Mouse (Mus musculus): ENCODE data around the gene Scn1a. TPM values are rescaled to one million over a fixed set of nuclear protein-coding genes. Genes with fewer than 3 reads are reported as not detected.

The Scn1a gene
- polyA plus RNA-seq, 1 experiment from 2014 or later: 0.25 TPM

GRCm38 (mm10) chr2:66408456-66408855, 32.2 kb downstream of the Scn1a start:
- 0 out of 2 replicates have a peak, but pooled peaks cover 8% of the 10 kb centered on the region for H3K4me1 ChIP-seq (replicated peaks)
- H3K4me3 ChIP-seq (replicated peaks): no peak overlapping the region
- no peaks in the 10 kb centered on the region for H3K9me3 ChIP-seq
- no peaks in the 10 kb centered on the region for H3K36me3 ChIP-seq
- H3K27me3 ChIP-seq (replicated peaks): peaks cover 11% of the 10 kb centered on the region
- peak overlapping the region; percentile 82 for H3K4me2 ChIP-seq (replicated peaks)
- no peak for ATAC-seq
- 16% methylated on average over 11 of the region's 11 CpGs for WGBS
- H3K27ac ChIP-seq: no peak overlapping the region
- no peak overlapping the region for H3K9ac ChIP-seq

GRCm38 (mm10) chr2:66392586-66392985, 48.1 kb downstream of the Scn1a start:
- Histone ChIP-seq H3K4me3 (replicated peaks) (no peak overlapping the region), H3K9ac (no peak overlapping the region), H3K4me1 (replicated peaks) (no peaks in the 10 kb centered on the region), H3K9me3 (no peaks in the 10 kb centered on the region), H3K36me3 (no peaks in the 10 kb centered on the region), H3K27ac (no peak overlapping the region), H3K27me3 (replicated peaks) (no peaks in the 10 kb centered on the region), H3K4me2 (replicated peaks) (no peak overlapping the region)
- ATAC-seq: no peak
- 65% methylated on average over 5 of the region's 5 CpGs for WGBS

- WGBS: 91% methylated on average over 2 of the region's 2 CpGs
- Histone ChIP-seq H3K4me2 (replicated peaks) (no peak overlapping the region), H3K27me3 (replicated peaks) (no peaks in the 10 kb centered on the region), H3K9ac (no peak overlapping the region), H3K9me3 (no peaks in the 10 kb centered on the region), H3K4me3 (replicated peaks) (no peak overlapping the region), H3K27ac (no peak overlapping the region), H3K4me1 (replicated peaks) (no peaks in the 10 kb centered on the region), H3K36me3 (no peaks in the 10 kb centered on the region)
- ATAC-seq: no peak
These were observed 72.7 kb downstream of the Scn1a start for GRCm38 (mm10) chr2:66367957-66368356.

- no peaks in the 10 kb centered on the region for H3K4me1 ChIP-seq (replicated peaks)
- WGBS: 80% methylated on average over 2 of the region's 2 CpGs
- no peaks in the 10 kb centered on the region for H3K36me3 ChIP-seq
- no peaks in the 10 kb centered on the region for H3K27me3 ChIP-seq (replicated peaks)
- no peak overlapping the region for H3K9ac ChIP-seq
- H3K27ac ChIP-seq: no peak overlapping the region
- H3K4me2 ChIP-seq (replicated peaks): no peak overlapping the region
- H3K9me3 ChIP-seq: no peaks in the 10 kb centered on the region
- H3K4me3 ChIP-seq (replicated peaks): no peak overlapping the region
- ATAC-seq: no peak
These were observed 90.0 kb downstream of the Scn1a start for GRCm38 (mm10) chr2:66350590-66350989.

- H3K27ac ChIP-seq: no peak overlapping the region
- H3K36me3 ChIP-seq: no peaks in the 10 kb centered on the region
- no peak overlapping the region for H3K9ac ChIP-seq
- no peaks in the 10 kb centered on the region for H3K4me1 ChIP-seq (replicated peaks)
- H3K4me2 ChIP-seq (replicated peaks): no peak overlapping the region
- WGBS: 100% methylated on average over 1 of the region's 1 CpGs
- no peaks in the 10 kb centered on the region for H3K9me3 ChIP-seq
- H3K4me3 ChIP-seq (replicated peaks): no peak overlapping the region
- no peak for ATAC-seq
- no peaks in the 10 kb centered on the region for H3K27me3 ChIP-seq (replicated peaks)
These were observed 94.0 kb downstream of the Scn1a start for GRCm38 (mm10) chr2:66346622-66347021.

- Histone ChIP-seq H3K4me1 (replicated peaks) (no peaks in the 10 kb centered on the region), H3K27me3 (replicated peaks) (no peaks in the 10 kb centered on the region), H3K36me3 (no peaks in the 10 kb centered on the region), H3K4me2 (replicated peaks) (no peak overlapping the region), H3K9ac (no peak overlapping the region), H3K27ac (no peak overlapping the region), H3K9me3 (no peaks in the 10 kb centered on the region), H3K4me3 (replicated peaks) (no peak overlapping the region)
- 75% methylated on average over 3 of the region's 3 CpGs for WGBS
- ATAC-seq: no peak
These were observed 94.5 kb downstream of the Scn1a start for GRCm38 (mm10) chr2:66346181-66346580.

- no peak overlapping the region for H3K4me2 ChIP-seq (replicated peaks)
- H3K4me3 ChIP-seq (replicated peaks): no peak overlapping the region
- no peaks in the 10 kb centered on the region for H3K9me3 ChIP-seq
- WGBS: 72% methylated on average over 5 of the region's 5 CpGs
- H3K4me1 ChIP-seq (replicated peaks): no peaks in the 10 kb centered on the region
- H3K9ac ChIP-seq: no peak overlapping the region
- ATAC-seq: no peak
- no peak overlapping the region for H3K27ac ChIP-seq
- H3K27me3 ChIP-seq (replicated peaks): no peaks in the 10 kb centered on the region
- H3K36me3 ChIP-seq: no peaks in the 10 kb centered on the region
These were observed 103.2 kb downstream of the Scn1a start for GRCm38 (mm10) chr2:66337406-66337805.

- Histone ChIP-seq H3K9me3 (no peaks in the 10 kb centered on the region), H3K36me3 (no peaks in the 10 kb centered on the region), H3K4me2 (replicated peaks) (no peak overlapping the region), H3K27me3 (replicated peaks) (no peaks in the 10 kb centered on the region), H3K9ac (no peak overlapping the region), H3K4me3 (replicated peaks) (no peak overlapping the region), H3K27ac (no peak overlapping the region), H3K4me1 (replicated peaks) (no peaks in the 10 kb centered on the region)
- 73% methylated on average over 6 of the region's 6 CpGs for WGBS
- ATAC-seq: no peak
These were observed 104.2 kb downstream of the Scn1a start for GRCm38 (mm10) chr2:66336396-66336795.

GRCm38 (mm10) chr2:66272551-66272950, 168.1 kb downstream of the Scn1a start:
- ATAC-seq: no peak
- Histone ChIP-seq H3K9ac (no peak overlapping the region), H3K27ac (no peak overlapping the region), H3K4me3 (replicated peaks) (no peak overlapping the region), H3K4me2 (replicated peaks) (no peak overlapping the region), H3K36me3 (no peaks in the 10 kb centered on the region), H3K4me1 (replicated peaks) (no peaks in the 10 kb centered on the region), H3K9me3 (no peaks in the 10 kb centered on the region), H3K27me3 (replicated peaks) (no peaks in the 10 kb centered on the region)
- 74% methylated on average over 3 of the region's 3 CpGs for WGBS

GRCm38 (mm10) chr2:66256220-66257131, 184.2 kb downstream of the Scn1a start, which contains the start of gene Ttc21b:
TSS of gene Ttc21b (minus strand) at chr2:66256617.
- H3K9me3 ChIP-seq: no peaks in the 10 kb centered on the region
- H3K27me3 ChIP-seq (replicated peaks): no peaks in the 10 kb centered on the region
- H3K27ac ChIP-seq: peak within 1 kb of the TSS; percentile 38; the same call in 1 of the 2 replicates
- H3K4me1 ChIP-seq (replicated peaks): peaks cover 5% of the 10 kb centered on the region; the same call in 1 of the 2 replicates
- H3K4me2 ChIP-seq (replicated peaks): peak within 1 kb of the TSS; percentile 75
- H3K4me3 ChIP-seq (replicated peaks): peak within 1 kb of the TSS; percentile 91
- H3K9ac ChIP-seq: peak within 1 kb of the TSS; percentile 70
- under 1% methylated on average over 55 of the region's 56 CpGs for WGBS
- H3K36me3 ChIP-seq: no peaks in the 10 kb centered on the region
- peak; percentile 100 for ATAC-seq

GRCm38 (mm10) chr2:66244013-66244412, 196.6 kb downstream of the Scn1a start:
- H3K27ac ChIP-seq: no peak overlapping the region
- 94% methylated on average over 1 of the region's 1 CpGs for WGBS

GRCm38 (mm10) chr2:66240334-66240733, 200.3 kb downstream of the Scn1a start:
- ATAC-seq: no peak
- Histone ChIP-seq H3K27me3 (replicated peaks) (no peaks in the 10 kb centered on the region), H3K4me2 (replicated peaks) (no peak overlapping the region), H3K9me3 (no peaks in the 10 kb centered on the region), H3K9ac (no peak overlapping the region), H3K4me1 (replicated peaks) (no peaks in the 10 kb centered on the region), H3K4me3 (replicated peaks) (no peak overlapping the region), H3K36me3 (peaks cover 4% of the 10 kb centered on the region; the same call in 1 of the 2 replicates), H3K27ac (no peak overlapping the region)
- WGBS: 92% methylated on average over 1 of the region's 1 CpGs

More at GRCm38 (mm10) chr2:66244013-66244412, 196.6 kb downstream of the Scn1a start:
- no peaks in the 10 kb centered on the region for H3K27me3 ChIP-seq (replicated peaks)
- H3K36me3 ChIP-seq: peaks cover 3% of the 10 kb centered on the region; the same call in 1 of the 2 replicates
- H3K4me2 ChIP-seq (replicated peaks): no peak overlapping the region
- no peaks in the 10 kb centered on the region for H3K9me3 ChIP-seq
- H3K4me3 ChIP-seq (replicated peaks): no peak overlapping the region
- no peak overlapping the region for H3K9ac ChIP-seq
- no peak for ATAC-seq
- H3K4me1 ChIP-seq (replicated peaks): no peaks in the 10 kb centered on the region

GRCm38 (mm10) chr2:66238886-66239285, 201.8 kb downstream of the Scn1a start:
- H3K36me3 ChIP-seq: peaks cover 4% of the 10 kb centered on the region; the same call in 1 of the 2 replicates
- H3K4me2 ChIP-seq (replicated peaks): no peak overlapping the region
- H3K27me3 ChIP-seq (replicated peaks): no peaks in the 10 kb centered on the region
- WGBS: 91% methylated on average over 5 of the region's 5 CpGs
- H3K27ac ChIP-seq: no peak overlapping the region
- no peak overlapping the region for H3K4me3 ChIP-seq (replicated peaks)
- H3K9ac ChIP-seq: no peak overlapping the region
- H3K4me1 ChIP-seq (replicated peaks): no peaks in the 10 kb centered on the region
- ATAC-seq: no peak
- H3K9me3 ChIP-seq: no peaks in the 10 kb centered on the region

All from intestine, embryonic 15.5 days (tissue).